Mouse (Mus musculus) monocyte, adult 2 months (primary cell): Measurements from ENCODE around the gene Mlst8.

Experiments used
- DNase-seq, 2 experiments: peaks; one replicate each; pipeline ENCODE4 v3.0.0; 2022; ENCODE audit warnings: low spot score in 2 of 2, low read depth in 1 of 2

Mlst8 gene

DNA sequence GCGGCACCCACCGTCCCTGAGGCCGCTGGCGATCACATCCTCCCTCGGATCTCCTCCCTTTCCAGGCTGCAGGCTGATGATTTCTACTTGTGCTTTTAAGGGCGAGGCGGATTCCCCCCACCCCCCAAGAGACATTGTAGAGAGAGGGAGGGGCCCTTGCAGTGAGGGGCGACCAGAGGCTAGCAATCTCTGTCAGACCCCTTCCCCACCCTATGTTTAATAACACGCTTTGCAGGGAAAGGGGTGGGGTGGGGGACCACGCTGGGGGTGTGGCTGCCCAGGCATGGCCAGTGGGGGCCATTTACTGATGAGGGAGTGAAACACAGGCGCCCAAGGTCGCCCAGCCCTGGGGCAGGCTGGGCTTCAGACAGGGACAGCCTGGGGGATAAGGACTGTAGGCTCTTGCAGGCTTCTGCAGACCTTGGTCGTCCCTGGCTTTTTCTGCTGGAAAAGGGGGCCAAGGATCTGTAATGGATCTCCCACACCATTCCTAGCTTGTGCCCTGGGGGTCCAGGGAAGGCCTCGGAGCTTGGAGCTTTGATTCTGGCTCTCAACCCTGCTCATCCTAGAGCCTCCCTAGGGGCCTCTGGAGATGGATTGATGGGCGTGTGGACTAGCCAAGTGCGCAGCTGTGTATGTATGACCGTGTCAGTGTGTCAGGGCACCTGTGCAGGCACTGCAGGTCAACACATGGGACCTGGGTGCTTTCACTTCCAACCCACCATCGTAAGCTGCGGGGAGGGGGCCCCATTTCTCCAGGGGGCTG is 10.6 kb upstream of the Mlst8 start:
- DNase-seq, result no peak

DNA sequence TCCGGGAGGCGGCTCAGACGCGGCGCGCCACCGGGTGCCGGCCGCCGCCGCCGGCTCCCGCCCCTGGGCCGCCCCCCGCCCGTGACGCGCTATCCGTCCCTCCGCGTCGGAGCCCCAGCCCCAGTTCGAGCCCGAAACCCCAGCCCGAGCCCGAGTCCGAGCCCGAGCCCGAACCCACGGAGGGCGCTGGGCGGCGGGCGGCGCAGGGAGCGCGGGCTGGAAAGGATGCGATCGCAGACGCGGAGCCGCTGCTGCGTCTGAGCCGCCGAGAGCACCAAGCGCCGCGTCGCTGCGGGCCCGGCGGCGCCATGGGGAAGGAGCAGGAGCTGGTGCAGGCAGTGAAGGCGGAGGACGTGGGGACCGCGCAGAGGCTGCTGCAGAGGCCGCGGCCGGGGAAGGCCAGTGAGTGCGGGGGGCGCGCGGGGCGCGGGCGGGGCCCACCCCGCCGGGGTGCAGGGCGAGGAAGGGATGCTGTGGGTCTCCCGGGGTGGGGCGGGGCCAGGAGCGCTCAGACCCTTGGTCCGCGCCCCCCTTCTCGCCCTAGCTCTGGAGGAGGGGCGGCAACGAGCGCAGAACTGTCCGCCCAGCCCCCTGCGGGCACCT is 9.9 kb upstream of the Mlst8 start:
- DNase-seq, result no peak

DNA sequence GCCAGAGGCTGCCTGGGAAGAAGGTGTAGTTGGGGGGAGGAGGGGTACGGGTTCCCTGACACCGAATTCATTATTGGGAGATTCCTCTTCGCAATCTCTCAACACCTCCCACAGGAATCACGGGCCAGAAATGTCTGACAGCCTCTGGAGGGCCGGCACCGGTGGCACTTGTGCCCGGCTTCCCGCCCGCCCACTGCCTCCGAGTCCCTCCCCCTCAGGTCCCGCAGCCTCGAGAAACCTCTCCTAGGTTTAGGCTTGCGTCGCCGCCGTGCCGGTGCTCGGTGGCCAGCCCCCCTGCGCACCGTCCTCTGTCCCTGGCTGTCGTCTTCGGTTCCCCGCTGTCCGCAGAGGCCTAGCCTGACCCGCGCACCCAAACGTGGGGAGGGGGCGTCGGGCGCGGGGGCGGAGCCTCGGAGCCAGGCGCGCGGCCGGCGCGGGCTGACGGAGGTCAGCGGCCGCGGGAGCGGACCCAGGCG is 9.3 kb upstream of the Mlst8 start, which contains the start of gene Caskin1:
Gene Caskin1, plus strand, starts transcription at position 416 of the 476 bp plus-strand sequence.
- DNase-seq, result no peak

DNA sequence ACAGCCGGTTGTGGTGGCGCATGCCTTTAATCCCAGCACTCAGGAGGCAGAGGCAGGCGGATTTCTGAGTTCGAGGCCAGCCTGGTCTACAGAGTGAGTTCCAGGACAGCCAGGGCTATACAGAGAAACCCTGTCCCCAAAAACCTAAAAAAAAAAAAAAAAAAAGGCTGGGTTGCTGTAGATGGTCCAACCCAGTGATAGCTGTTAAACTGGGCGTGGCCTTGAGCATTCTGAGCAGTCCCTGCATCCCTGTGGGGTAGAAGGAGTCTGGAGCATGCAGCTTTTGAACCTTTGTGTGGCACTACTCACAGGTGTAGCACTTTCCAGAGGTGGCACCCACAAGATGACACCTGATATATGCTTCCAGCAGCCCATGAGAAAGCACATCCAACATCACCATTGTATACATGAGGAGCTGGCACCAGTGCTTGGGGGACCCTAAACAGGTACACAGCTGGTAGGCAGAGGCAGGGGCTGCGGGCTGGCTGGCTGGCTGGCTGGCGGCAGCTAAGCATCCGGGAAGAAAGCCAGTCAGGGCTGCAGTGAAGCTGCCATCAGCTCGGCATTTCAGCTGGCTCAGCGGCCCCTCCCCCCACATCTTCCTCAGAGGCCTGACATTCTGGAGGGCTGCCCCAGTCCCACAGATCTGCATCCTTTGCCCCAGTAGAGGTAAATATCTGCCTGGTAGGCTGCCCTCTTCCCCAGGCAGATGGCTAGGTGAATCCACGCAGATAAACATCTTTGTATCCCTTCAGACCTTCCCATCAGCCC is 6.4 kb upstream of the Mlst8 start:
- no peak for DNase-seq

DNA sequence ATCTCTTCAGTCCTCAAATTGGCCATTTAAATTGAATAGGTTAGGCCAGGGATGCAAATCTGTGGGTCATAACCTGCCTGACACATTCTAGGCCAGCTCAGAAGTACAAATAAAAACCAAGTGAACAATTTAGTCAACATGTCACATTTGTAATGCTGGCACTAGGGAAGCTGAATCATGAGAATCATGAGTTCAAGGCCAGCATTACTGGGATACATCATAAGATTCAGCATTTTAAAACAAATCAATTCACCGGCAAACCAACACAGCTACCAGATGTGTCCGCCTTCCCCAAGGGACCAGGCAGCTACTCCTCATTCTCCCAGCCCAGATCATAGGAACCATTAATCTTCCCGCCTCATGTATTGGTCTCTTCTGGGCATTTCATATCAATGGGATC is 4.6 kb upstream of the Mlst8 start:
- DNase-seq, result no peak

DNA sequence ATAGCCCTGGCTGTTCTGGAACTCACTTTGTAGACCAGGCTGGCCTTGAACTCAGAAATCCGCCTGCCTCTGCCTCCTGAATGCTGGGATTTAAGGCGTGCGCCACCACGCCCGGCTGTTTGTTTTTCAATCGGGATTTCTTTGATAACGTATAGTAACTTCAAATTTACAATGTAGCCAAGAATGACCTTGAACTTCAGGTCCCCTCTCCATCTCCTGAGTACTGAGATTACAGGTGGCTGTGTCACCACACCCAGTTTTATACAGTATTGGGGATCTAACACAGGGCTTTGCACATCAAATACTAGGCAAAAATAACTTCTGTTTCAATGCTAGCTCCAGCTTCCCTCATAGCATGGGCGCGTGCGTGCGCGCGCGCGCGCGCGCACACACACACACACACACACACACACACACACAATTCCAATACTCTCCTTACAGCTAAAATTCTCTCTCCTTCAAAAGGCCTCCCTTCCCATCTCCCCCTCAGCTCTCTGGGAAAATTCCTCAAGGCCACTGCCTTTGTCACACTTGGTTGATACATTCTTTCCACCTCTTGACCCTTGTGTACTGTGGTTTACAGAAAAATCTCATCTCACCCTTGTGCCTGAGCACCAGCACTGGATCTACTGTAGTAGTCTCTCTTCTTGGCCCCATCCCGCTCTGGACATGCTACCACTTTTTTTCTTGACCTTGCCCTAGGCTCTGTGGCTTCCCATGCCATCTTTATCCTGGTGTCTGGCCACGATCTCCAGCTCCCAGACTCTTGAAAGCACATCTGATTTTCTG is 2.3 kb upstream of the Mlst8 start:
- no peak for DNase-seq

DNA sequence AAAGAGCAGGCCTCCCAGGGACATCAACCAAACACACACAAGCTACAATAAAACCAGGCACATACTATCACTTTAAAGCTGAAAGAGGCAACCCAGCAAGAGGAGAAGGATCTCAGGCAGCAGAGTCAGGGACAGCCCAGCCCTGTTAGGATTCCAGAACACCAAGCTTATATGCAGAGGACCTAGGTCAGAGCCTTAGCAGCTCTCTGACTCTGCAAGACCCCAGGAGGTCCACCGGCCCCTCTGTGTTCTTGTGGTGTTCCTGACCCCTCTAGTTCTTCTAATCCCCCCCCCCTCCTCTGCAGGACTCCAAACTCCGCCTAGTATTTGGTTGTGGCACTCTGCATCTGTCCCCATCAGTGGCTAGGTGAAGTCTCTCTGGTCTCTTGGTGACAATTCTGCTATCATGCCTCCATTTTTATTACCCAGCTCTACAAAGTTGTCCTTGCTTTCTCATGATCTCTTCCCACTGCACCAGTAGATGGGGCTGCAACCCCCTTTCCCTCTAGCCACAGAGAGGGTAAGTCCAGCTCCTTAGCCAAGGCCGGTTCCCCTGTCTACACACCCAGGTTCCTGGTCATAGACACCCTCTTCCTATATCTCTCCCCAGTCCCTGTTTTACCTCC is 1.4 kb upstream of the Mlst8 start:
- no peak for DNase-seq

DNA sequence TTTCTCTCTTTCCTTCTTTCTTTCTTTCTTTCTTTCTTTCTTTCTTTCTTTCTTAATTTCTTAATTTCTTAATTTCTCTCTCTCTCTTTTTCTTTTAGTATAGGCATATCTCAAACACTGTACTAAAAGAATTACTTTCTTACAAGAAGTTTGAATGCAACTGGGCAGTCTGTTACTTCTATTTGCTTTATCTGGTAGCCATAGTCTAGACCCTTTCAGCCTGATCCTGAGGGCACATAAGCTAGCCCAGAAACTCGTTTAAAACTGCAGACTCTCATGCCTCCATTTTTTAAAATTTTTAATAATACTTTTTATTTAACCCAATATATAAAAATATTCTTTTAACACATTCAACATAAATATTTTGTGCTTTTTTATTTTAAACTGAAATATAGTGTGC is 553 bp upstream of the Mlst8 start:
- DNase-seq, result no peak

DNA sequence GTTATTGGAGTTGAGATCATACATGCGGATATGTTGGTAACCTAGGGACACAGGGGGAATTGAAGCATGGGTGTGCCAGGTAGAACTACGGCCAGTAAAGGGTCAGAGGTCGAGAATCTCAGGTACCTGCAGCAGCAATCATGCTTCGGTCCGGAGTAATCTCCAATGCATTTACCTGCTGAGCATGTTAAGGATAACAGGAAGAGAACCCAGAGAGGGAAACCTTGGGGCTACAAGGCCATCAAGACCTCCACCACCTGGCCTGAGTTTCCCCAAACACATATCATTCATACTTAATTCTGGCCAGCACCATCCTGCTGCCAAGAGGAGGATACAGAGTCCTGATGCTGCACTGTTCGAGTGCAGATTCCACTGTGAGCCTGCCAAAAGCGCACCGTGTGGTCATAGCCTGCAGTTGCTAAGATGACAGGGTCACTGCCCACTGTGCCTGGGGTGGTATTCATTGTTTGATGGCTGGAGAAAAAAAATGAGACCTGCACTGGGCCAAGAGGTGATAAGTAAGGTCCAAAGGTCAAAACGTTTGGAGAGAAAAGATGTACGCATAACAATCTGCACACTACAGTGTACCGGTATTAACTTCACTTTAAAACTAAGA is 785 bp downstream of the Mlst8 start:
- DNase-seq, result no peak

DNA sequence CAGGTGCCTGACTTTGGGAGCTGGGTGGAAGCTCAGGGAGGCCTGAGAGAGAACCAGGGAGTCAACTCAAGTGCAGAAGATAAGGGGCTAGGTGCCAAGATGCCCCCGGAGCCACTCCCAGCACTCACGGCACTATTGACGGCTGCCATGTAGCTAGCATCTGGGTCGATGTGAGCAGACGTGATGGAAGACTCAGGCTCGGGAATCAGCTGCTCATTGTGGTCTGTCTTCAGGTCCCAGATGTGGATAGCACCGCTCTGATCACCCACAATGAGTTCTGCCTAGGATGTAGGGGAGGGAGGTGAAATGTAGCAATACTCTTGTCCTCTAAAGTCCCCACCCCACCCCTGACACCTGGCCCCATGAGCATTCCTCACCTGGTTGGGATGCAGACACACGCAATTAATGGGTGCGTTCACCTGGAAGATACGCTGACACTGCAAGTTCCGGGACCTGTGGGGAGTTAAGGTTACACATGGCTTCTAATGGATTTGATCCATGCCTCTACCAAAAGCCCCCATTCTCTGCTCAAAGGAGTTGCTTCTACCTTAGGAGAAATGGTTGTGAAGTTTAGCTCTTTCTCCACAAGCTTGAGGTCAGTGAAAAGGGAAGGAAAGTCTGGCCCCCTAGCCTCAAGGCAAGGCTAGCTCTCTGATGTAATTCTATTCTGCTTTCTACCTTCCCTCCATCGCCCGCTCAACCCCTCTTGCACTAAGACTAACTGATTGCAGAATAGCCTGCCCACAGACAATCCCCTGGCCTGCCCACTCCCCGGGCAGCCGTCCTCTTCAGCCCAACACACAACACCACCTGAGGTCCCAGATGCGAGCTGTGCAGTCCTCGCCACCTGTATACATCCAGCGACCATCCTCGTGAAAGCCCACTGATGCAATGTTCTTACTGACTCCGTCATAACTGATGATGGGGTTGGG is 1.6 kb downstream of the Mlst8 start:
- no peak for DNase-seq

DNA sequence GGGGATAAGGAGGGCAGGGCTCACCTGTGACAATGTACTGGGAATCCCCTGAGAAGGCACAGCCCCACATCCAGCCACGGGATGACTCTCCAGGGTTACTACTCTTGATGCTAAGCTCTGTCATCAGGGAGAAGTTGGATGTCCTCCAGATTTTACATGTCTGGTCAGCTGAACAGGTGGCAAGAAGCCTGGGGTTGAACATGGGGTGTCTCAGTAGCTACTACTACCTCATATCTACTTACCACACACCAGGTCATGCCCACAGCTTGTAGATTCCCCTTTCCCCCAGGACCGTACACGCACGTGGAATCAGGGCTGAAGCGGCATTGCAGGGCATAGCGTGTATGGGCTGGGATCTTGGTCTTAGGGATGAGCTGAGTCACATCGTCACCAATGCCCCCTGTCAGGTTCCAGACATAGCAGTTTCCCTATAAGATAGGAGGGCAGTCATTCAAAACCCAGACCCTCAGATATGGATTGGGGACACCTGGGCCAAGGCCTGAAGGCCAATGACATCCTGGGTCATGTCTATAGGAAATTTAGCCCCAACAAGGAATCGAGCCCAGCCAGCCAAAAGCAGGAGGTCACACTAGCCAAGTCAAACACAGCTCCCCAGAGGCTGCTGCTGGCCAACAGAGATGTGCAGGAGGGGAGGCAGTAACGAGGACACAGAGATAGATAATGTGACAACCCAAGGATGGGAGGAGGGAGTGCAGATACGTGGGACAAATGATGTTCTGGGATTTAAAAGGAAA is 2.7 kb downstream of the Mlst8 start:
- no peak for DNase-seq

DNA sequence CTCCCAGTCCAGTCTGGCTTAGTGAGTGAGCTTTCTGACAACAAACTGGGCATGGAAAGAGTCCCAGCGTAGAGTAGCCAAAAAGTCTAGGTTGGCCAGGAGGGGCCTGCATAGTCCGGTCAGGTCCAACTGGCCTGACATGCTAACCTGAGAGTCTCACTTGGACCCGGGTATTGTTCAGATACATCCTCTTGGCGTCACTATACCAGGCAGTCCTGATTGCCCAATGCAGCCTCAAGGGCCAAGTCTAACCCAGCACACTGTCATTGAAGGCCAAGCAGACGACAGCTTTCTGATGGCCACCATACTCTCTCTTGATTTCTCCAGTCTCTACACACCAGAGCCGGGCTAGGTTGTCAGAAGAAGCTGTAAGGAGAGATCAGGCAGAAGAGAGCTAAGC is 3.3 kb downstream of the Mlst8 start:
- DNase-seq, result no peak

DNA sequence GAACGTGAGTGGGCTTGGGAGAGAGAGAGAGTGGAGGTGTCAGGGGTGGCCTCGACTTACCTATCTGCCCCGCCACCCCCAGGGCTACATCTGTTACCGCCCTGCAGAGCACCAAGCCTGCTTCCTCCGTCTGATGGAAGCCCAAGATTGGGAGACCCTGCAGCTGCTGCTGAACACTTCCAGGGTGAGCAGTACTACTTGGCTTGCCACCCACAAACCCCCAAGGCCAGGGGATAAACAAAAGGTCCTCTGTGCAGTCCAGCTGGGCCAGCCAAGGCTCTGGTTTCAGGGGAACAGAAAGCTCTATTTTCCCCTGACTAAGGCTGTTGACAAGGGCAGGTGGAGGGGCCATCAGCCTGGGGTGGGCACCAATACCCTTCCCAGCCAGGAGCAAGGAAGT is 4.3 kb downstream of the Mlst8 start:
- DNase-seq, result no peak

DNA sequence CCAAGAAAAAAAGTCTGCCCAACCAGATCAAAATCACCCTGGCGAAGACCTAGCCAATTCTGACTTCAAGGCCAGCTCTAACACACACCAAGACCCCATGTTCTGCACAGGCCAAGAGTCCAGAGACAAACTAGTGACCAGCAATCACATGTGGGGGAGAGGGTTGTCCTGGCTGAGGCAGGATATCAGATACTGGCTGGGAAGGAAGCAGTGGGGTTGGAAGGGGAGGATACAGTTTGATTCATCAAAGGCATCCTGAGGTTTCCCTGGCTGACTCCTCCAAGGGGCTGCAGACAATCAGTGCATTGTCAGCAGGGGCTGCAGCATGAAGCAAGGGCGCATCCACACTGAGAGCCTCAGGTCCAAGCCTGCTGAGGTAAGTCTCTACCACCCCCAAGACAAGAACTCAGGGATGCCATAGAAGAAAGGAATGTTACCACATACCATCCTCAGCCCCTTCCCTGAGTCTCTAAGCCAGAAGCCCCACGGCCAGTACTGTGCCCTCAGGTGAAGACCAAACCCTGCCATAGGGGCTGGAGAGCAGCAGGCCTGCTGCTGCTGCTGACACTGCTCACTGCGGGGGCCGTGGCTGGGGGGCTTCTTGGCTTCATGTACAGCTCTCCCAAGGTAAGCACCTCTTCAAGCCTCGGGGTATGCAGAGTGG is 5.1 kb downstream of the Mlst8 start, which contains the start of gene Bricd5:
Gene Bricd5, plus strand, starts transcription at position 273 of the 664 bp plus-strand sequence.
- no peak for DNase-seq

DNA sequence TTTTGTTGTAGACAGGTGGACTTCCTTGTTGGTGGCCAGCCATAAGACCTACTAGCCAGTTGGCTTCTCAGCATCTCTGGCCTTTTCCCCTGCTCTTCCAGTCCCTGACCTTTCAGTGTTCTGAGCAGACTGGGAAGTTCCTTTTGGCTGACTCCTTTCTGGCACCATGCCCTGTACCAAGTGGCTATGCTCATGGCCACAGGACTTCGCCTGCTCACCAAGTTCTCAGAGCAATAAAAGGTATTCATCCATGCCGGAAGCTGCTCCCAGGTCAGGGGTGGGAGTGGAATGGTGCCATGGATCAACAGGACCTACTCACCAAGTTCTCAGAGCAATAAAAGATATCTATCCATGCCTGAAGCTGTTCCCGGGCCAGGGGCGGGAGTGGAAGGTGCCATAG is 6.4 kb downstream of the Mlst8 start:
- no peak for DNase-seq

DNA sequence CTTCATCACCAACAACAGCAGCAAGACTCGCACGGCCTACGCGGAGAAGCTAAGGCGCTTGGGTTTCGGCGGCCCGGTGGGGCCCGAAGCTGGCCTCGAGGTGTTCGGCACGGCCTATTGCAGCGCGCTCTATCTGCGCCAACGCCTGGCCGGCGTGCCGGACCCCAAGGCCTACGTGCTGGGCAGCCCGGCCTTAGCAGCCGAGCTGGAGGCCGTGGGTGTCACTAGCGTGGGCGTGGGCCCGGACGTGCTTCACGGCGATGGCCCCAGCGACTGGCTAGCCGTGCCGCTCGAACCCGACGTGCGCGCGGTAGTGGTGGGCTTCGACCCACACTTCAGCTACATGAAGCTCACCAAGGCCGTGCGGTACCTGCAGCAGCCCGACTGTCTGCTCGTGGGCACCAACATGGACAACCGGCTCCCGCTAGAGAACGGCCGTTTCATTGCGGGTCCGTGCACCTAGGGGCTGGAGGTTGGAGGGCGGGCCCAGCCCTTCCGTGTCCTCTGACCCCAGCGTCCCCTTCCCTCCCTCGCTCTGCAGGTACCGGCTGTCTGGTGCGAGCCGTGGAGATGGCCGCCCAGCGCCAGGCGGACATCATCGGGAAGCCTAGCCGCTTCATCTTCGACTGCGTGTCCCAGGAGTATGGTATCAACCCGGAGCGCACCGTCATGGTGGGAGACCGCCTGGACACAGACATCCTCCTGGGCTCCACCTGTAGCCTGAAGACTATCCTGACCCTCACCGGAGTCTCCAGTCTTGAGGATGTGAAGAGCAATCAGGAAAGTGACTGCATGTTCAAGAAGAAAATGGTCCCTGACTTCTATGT is 8.0 kb downstream of the Mlst8 start:
- DNase-seq, result no peak
